Mouse (Mus musculus): ENCODE measurements around the gene Akip1. TPM values are rescaled to one million over a fixed set of nuclear protein-coding genes. Genes with fewer than 3 reads are reported as not detected.

Akip1 gene
- total RNA-seq, 1 experiment = 29.1 TPM

GRCm38 (mm10) chr7:109719286-109719685 is 15.8 kb downstream of the Akip1 start:
- Histone ChIP-seq H3K4me1 (ENCODE audit: control insufficient read depth in 2 of 2, insufficient read depth in 2 of 2, low read length in 2 of 2, poor library complexity in 1 of 2) (peaks cover 0 to 3% of the 10 kb centered on the region in 2 experiments; a peak in 2 of 4 replicates), H3K4me3 (ENCODE audit: insufficient read depth in 1 of 2, low read depth in 1 of 2, low read length in 2 of 2, poor library complexity in 1 of 2, severe bottlenecking in 1 of 2) (no peak overlapping the region), H3K9me3 (ENCODE audit: control insufficient read depth, insufficient read depth, low read depth, low read length) (no peaks in the 10 kb centered on the region), H3K9ac (ENCODE audit: insufficient read depth, low read depth, low read length, poor library complexity, severe bottlenecking) (no peak overlapping the region), H3K36me3 (ENCODE audit: control insufficient read depth, insufficient read depth, low read length, poor library complexity, severe bottlenecking) (no peaks in the 10 kb centered on the region), H3K27ac (ENCODE audit: insufficient read depth, low read depth, low read length, poor library complexity, severe bottlenecking) (no peak overlapping the region)
- DNase-seq (ENCODE audit: low read depth, low spot score) = no peak
- TF ChIP-seq ZNF384 (IDR thresholded peaks at IDR 0.05; ENCODE audit: low read depth, low read length) (no peak), MAFK (IDR thresholded peaks at IDR 0.05; ENCODE audit: insufficient read depth, low read depth, low read length) (no peak), HCFC1 (IDR thresholded peaks at IDR 0.05; ENCODE audit: borderline replicate concordance, insufficient read depth, low read length) (no peak), CHD2 (IDR thresholded peaks at IDR 0.05; ENCODE audit: low read depth, low read length) (no peak), ZC3H11A (IDR thresholded peaks at IDR 0.05; ENCODE audit: borderline replicate concordance, low read depth, low read length) (no peak)
- in situ Hi-C loops (cut with MboI; ENCODE audit: low sequenced_read_pairs in 2 of 2, unreplicated experiment in 2 of 2) = no loop called here

- no peaks in the 10 kb centered on the region for H3K36me3 ChIP-seq (ENCODE audit: control insufficient read depth, insufficient read depth, low read length, poor library complexity, severe bottlenecking)
- peaks cover 2 to 3% of the 10 kb centered on the region in 2 experiments; a peak in 2 of 4 replicates for H3K4me1 ChIP-seq (ENCODE audit: control insufficient read depth in 2 of 2, insufficient read depth in 2 of 2, low read length in 2 of 2, poor library complexity in 1 of 2)
- no peak for DNase-seq (ENCODE audit: low read depth, low spot score)
- no peaks in the 10 kb centered on the region for H3K9me3 ChIP-seq (ENCODE audit: control insufficient read depth, insufficient read depth, low read depth, low read length)
- in situ Hi-C loops (cut with MboI; ENCODE audit: low sequenced_read_pairs in 2 of 2, unreplicated experiment in 2 of 2) = no loop called here
- no peak for TF ChIP-seq ZNF384 (IDR thresholded peaks at IDR 0.05; ENCODE audit: low read depth, low read length)
- TF ChIP-seq ZC3H11A (IDR thresholded peaks at IDR 0.05; ENCODE audit: borderline replicate concordance, low read depth, low read length) = no peak
- TF ChIP-seq HCFC1 (IDR thresholded peaks at IDR 0.05; ENCODE audit: borderline replicate concordance, insufficient read depth, low read length) = no peak
- TF ChIP-seq MAFK (IDR thresholded peaks at IDR 0.05; ENCODE audit: insufficient read depth, low read depth, low read length) = no peak
- no peak for TF ChIP-seq CHD2 (IDR thresholded peaks at IDR 0.05; ENCODE audit: low read depth, low read length)
- no peak overlapping the region for H3K9ac ChIP-seq (ENCODE audit: insufficient read depth, low read depth, low read length, poor library complexity, severe bottlenecking)
- no peak overlapping the region for H3K4me3 ChIP-seq (ENCODE audit: insufficient read depth in 1 of 2, low read depth in 1 of 2, low read length in 2 of 2, poor library complexity in 1 of 2, severe bottlenecking in 1 of 2)
- H3K27ac ChIP-seq (ENCODE audit: insufficient read depth, low read depth, low read length, poor library complexity, severe bottlenecking) = no peak overlapping the region
Measured at GRCm38 (mm10) chr7:109722618-109723017, 19.1 kb downstream of the Akip1 start.

- Histone ChIP-seq H3K9me3 (ENCODE audit: control insufficient read depth, insufficient read depth, low read depth, low read length) (no peaks in the 10 kb centered on the region), H3K4me3 (ENCODE audit: insufficient read depth in 1 of 2, low read depth in 1 of 2, low read length in 2 of 2, poor library complexity in 1 of 2, severe bottlenecking in 1 of 2) (no peak overlapping the region), H3K9ac (ENCODE audit: insufficient read depth, low read depth, low read length, poor library complexity, severe bottlenecking) (no peak overlapping the region), H3K36me3 (ENCODE audit: control insufficient read depth, insufficient read depth, low read length, poor library complexity, severe bottlenecking) (no peaks in the 10 kb centered on the region), H3K4me1 (ENCODE audit: control insufficient read depth in 2 of 2, insufficient read depth in 2 of 2, low read length in 2 of 2, poor library complexity in 1 of 2) (peaks cover 2 to 3% of the 10 kb centered on the region in 2 experiments; a peak in 2 of 4 replicates), H3K27ac (ENCODE audit: insufficient read depth, low read depth, low read length, poor library complexity, severe bottlenecking) (no peak overlapping the region)
- DNase-seq (ENCODE audit: low read depth, low spot score) = no peak
- in situ Hi-C loops (cut with MboI; ENCODE audit: low sequenced_read_pairs in 2 of 2, unreplicated experiment in 2 of 2) = no loop called here
- TF ChIP-seq HCFC1 (IDR thresholded peaks at IDR 0.05; ENCODE audit: borderline replicate concordance, insufficient read depth, low read length) (no peak), CHD2 (IDR thresholded peaks at IDR 0.05; ENCODE audit: low read depth, low read length) (no peak), MAFK (IDR thresholded peaks at IDR 0.05; ENCODE audit: insufficient read depth, low read depth, low read length) (no peak), ZNF384 (IDR thresholded peaks at IDR 0.05; ENCODE audit: low read depth, low read length) (no peak), ZC3H11A (IDR thresholded peaks at IDR 0.05; ENCODE audit: borderline replicate concordance, low read depth, low read length) (no peak)
Measured at GRCm38 (mm10) chr7:109723114-109723513, 19.6 kb downstream of the Akip1 start.

- no peak within 1 kb of the TSS for H3K9ac ChIP-seq (ENCODE audit: insufficient read depth, low read depth, low read length, poor library complexity, severe bottlenecking)
- TF ChIP-seq CHD2 (IDR thresholded peaks at IDR 0.05; ENCODE audit: low read depth, low read length) (no peak), MAFK (IDR thresholded peaks at IDR 0.05; ENCODE audit: insufficient read depth, low read depth, low read length) (no peak), HCFC1 (IDR thresholded peaks at IDR 0.05; ENCODE audit: borderline replicate concordance, insufficient read depth, low read length) (no peak), ZC3H11A (IDR thresholded peaks at IDR 0.05; ENCODE audit: borderline replicate concordance, low read depth, low read length) (no peak)
- no peaks in the 10 kb centered on the region for H3K9me3 ChIP-seq (ENCODE audit: control insufficient read depth, insufficient read depth, low read depth, low read length)
- H3K36me3 ChIP-seq (ENCODE audit: control insufficient read depth, insufficient read depth, low read length, poor library complexity, severe bottlenecking) = no peaks in the 10 kb centered on the region
- peaks cover 2 to 3% of the 10 kb centered on the region in 2 experiments; a peak in 2 of 4 replicates for H3K4me1 ChIP-seq (ENCODE audit: control insufficient read depth in 2 of 2, insufficient read depth in 2 of 2, low read length in 2 of 2, poor library complexity in 1 of 2)
- in situ Hi-C loops (cut with MboI; ENCODE audit: low sequenced_read_pairs in 2 of 2, unreplicated experiment in 2 of 2) = no loop called here
- H3K27ac ChIP-seq (ENCODE audit: insufficient read depth, low read depth, low read length, poor library complexity, severe bottlenecking) = no peak within 1 kb of the TSS
- no peak within 1 kb of the TSS for H3K4me3 ChIP-seq (ENCODE audit: insufficient read depth in 1 of 2, low read depth in 1 of 2, low read length in 2 of 2, poor library complexity in 1 of 2, severe bottlenecking in 1 of 2)
- no peak for DNase-seq (ENCODE audit: low read depth, low spot score)
Measured at GRCm38 (mm10) chr7:109723697-109724096, 20.2 kb downstream of the Akip1 start, which contains the start of gene BC051019. Gene BC051019 (minus strand): TSS chr7:109723850.

GRCm38 (mm10) chr7:109731626-109732025 is 28.1 kb downstream of the Akip1 start, which contains the start of gene Ascl3:
Gene Ascl3 (minus strand): TSS chr7:109731726.
- in situ Hi-C loops (cut with MboI; ENCODE audit: low sequenced_read_pairs in 2 of 2, unreplicated experiment in 2 of 2) = no loop called here
- Histone ChIP-seq H3K36me3 (ENCODE audit: control insufficient read depth, insufficient read depth, low read length, poor library complexity, severe bottlenecking) (no peaks in the 10 kb centered on the region), H3K9me3 (ENCODE audit: control insufficient read depth, insufficient read depth, low read depth, low read length) (no peaks in the 10 kb centered on the region), H3K4me1 (ENCODE audit: control insufficient read depth in 2 of 2, insufficient read depth in 2 of 2, low read length in 2 of 2, poor library complexity in 1 of 2) (peaks cover 0 to 2% of the 10 kb centered on the region in 2 experiments; a peak in 1 of 4 replicates), H3K9ac (ENCODE audit: insufficient read depth, low read depth, low read length, poor library complexity, severe bottlenecking) (no peak within 1 kb of the TSS), H3K27ac (ENCODE audit: insufficient read depth, low read depth, low read length, poor library complexity, severe bottlenecking) (no peak within 1 kb of the TSS), H3K4me3 (ENCODE audit: insufficient read depth in 1 of 2, low read depth in 1 of 2, low read length in 2 of 2, poor library complexity in 1 of 2, severe bottlenecking in 1 of 2) (no peak within 1 kb of the TSS)
- no peak for DNase-seq (ENCODE audit: low read depth, low spot score)
- TF ChIP-seq CHD2 (IDR thresholded peaks at IDR 0.05; ENCODE audit: low read depth, low read length) = no peak
- no peak for TF ChIP-seq MAFK (IDR thresholded peaks at IDR 0.05; ENCODE audit: insufficient read depth, low read depth, low read length)
- no peak for TF ChIP-seq HCFC1 (IDR thresholded peaks at IDR 0.05; ENCODE audit: borderline replicate concordance, insufficient read depth, low read length)
- no peak for TF ChIP-seq ZC3H11A (IDR thresholded peaks at IDR 0.05; ENCODE audit: borderline replicate concordance, low read depth, low read length)
- no peak for TF ChIP-seq ZNF384 (IDR thresholded peaks at IDR 0.05; ENCODE audit: low read depth, low read length)
